Mouse (Mus musculus) embryo, embryonic 11 days (tissue): ENCODE data around the gene Ripor2.

Source experiments
- DNase-seq: peaks from one replicate; pipeline ENCODE4 v3.0.0-alpha.2; 2015

Gene Ripor2

GRCm38 (mm10) chr13:24581833-24582232, at the start of gene Ripor2:
Gene Ripor2 (plus strand): TSS chr13:24582189.
- DNase-seq: no peak

DNA sequence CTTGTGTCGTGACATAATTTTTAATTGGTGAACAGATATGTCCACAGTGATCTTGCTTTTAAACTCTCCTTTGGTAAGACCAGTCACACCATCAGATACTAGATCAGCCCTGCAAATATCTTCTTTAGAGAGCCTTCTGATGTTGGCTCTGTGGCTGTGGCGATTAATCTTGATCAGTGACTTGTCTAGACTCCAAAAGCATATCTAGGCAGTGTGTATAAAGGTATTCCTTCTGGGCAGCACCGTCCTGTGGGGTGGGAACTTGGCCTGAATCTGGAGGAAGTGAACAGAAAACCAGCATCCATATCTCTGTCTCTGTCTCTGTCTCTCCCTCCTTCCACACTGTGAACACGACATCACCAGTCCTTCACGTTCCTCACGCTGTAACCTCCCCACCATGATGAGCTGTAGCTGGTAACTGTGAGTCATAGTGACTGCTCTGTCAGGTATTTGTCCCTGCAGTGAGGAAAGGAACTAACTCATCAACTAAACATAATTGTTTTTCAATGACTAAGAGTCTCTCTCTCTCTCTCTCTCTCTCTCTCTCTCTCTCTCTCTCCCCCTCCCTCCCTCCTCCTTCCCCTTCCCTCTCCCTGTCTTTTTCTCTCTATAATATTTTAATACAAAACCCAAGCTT, 45.3 kb upstream of the Ripor2 start:
- no peak for DNase-seq

GRCm38 (mm10) chr13:24538012-24538411, 44.0 kb upstream of the Ripor2 start:
- DNase-seq: no peak

GRCm38 (mm10) chr13:24538941-24539340, 43.0 kb upstream of the Ripor2 start:
- no peak for DNase-seq

GRCm38 (mm10) chr13:24545677-24546076, 36.3 kb upstream of the Ripor2 start:
- no peak for DNase-seq

- DNase-seq: no peak
Measured at GRCm38 (mm10) chr13:24546801-24547459, 35.1 kb upstream of the Ripor2 start.

DNA sequence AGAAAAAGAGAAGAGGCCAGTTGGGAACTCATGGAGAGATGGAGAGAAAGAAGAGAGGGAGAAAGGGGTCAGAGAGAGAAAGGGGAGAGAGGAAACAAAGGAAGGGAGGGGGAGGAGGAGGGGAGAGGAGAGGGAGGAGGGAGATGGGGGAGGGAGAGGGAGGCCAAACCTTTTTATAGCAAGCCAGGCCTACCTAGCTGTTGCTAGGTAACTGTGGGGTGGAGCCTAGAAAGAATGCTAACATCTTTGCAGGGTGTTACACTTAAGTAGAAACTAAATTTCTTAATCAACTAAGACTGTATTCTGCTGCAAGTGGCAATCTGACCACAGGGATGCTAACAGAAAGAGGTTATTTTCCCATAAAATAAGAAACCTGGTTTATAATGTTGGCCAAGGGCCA, 33.1 kb upstream of the Ripor2 start:
- peak; percentile 17 for DNase-seq

DNA sequence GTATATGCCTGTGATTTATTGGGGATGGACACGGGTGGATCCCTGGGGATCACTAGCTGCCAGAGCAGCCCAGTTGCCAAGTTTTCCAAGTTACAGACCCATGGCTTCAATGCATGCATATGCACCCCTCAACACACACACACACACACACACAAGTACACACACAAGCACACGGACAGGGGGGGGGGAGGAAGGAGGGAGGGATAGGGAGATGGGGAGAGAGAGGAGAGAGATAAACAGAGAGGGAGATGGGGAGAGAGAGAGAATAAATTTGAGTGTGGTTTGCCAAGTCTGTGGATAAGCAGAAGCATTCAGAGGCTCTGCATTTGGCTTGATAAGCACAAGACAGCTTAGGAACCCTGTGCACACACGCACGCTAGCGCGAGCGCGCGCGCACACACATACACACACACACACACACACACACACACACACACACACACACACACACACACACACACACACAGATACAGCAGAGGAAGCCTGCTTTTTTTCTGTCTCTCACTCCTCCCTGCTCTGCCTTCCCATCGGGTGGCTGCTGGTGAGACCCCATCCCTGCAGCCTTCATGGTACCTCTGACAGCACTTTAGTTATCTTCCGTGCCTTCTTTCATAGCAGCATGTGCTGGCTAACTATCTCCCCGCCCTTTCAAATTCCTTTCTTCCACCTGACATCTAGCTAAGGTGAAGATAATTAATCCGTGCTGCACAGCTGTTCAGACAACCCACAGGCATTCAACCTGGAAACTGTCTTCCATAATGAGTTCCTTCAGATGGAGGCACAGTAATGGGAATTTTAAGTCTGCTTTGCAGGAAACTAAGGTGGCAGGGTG, 30.7 kb upstream of the Ripor2 start:
- DNase-seq: no peak

- no peak for DNase-seq
Measured at GRCm38 (mm10) chr13:24552039-24552438, 29.9 kb upstream of the Ripor2 start.

DNA sequence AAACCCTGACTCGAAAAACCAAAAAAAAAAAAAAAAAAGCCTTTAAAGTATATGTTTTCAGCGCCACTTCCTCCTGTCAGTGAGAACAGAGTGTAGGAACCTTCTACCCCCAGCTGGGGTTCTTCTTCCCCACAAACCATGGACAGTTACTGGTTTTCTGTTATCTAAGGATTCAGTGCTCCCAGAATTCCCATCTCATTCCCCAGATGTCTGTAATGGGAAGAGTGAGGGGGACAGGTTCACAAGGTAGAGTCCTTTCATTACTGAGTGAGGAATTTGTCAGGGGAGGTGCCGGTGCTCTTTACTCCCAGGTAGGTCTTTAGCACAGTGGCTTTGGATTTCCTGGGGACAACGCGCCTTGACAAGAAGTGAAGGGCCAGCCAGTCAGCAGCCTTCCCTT, 20.6 kb upstream of the Ripor2 start:
- DNase-seq: no peak

GRCm38 (mm10) chr13:24564706-24565105, 17.3 kb upstream of the Ripor2 start:
- DNase-seq: no peak

DNA sequence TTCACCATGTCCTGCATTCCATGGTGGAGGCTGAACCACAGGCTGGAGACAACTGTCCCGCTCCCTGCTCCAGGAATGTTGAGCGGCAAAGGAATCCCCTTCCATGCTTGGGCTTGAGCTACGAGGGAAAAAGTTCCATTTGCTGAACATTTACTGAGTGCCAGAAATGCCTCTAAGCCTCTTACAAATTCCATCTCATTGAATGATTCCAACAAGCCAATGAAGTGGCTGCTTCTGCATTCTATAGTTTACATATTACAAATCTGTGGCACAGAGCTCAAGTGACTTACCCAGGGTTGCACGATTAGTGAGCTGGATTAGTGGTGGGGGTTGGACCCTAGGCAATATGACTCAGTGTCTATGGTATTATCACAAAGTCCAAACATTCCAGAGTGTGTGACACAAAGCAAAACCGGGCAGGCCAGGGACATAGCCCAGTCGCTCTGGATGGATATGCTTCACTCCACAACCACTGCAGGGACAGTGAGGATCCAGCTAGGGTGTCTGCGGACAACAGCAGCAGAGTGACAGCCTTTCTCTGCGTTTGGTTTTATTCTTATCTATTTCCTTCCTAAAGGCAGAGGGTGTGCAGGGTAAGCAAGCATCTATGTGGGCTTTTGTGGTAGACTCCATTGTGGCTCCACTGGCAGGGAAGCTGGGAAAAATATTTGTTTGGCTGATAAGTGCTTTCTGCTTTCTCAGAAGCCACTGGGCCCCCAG, 16.6 kb upstream of the Ripor2 start:
- no peak for DNase-seq

DNA sequence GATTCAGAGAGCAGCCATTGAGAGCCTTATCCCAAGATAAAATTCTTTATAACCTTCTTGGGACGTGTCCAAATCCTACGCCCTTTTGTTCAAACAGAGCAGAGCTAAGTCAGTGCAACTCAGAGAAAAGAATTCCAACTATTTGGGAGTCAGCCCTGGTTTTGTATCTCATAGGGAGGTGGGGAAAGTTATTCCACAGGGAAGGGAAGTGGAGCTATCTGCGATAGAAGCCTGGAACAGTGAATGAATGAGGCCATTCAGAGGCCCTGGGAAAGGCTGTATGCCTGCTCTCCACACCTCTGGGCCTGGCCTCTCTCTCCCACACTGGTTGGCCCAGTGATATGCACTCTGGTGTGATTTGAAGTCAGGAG, 16.1 kb upstream of the Ripor2 start:
- DNase-seq: peak; percentile 44

- DNase-seq: no peak
Measured at GRCm38 (mm10) chr13:24567176-24567811, 14.7 kb upstream of the Ripor2 start.

DNA sequence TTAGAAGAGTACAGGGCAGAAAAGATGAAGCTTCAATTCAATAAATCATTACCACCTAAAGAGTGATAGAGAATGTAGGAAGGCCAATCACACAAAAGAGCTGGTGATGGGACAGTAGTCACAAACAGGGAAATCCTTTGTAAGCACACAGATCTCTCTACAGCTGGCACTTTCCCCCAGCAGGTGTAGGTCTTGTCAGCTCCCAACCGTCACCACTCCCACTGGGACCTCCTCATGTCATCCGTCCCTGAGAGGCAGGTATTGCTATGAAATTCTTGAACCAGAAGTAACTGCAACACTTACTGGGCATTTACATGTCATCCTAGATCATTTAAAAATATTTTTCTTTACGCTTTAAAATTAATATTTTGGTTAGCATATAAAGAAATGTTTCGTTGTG, 12.9 kb upstream of the Ripor2 start:
- no peak for DNase-seq

DNA sequence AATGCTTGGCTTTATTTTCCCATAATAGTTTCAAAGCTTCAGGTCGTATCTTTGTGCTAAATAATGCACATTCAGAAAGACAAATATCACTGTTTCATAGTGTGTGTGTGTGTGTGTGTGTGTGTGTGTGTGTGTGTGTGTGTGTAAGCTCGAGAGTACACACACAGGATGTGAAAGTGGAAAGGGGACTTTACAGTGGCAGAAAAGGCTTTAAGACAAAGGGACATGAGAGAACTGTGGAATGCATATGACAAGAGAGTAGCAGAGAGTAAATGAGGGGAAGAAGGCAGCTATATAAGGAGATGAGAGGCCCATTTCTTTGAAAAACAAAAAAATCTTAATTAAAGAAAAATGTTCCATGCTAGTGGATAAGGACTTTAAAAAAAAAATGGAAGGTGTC, 11.3 kb upstream of the Ripor2 start:
- no peak for DNase-seq

- no peak for DNase-seq
Measured at GRCm38 (mm10) chr13:24571906-24572305, 10.1 kb upstream of the Ripor2 start.

DNA sequence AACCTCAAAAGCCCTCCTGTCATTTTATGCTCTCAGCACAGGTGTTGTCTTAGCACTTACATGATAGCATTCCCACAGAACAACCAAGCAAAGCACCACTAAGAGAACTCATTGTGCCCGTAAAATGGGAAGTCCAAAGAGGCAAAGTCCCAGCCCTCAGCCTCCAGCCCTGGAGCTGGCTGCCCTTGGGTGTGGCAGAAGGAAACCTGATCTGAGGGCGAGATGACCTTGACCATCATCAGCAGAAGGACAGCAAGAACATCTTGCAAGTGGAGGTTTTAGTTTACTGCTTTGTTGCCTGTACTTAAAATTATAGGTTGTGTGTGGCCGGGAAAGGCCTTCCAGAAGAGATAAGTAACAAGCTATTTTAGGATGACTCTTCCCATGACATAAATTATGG, 6.9 kb upstream of the Ripor2 start:
- no peak for DNase-seq

GRCm38 (mm10) chr13:24576338-24577119, 5.5 kb upstream of the Ripor2 start:
- peak; percentile 83 for DNase-seq

GRCm38 (mm10) chr13:24578317-24578716, 3.7 kb upstream of the Ripor2 start:
- no peak for DNase-seq

- DNase-seq: no peak
Measured at GRCm38 (mm10) chr13:24580759-24581158, 1.2 kb upstream of the Ripor2 start.

- no peak for DNase-seq
Measured at GRCm38 (mm10) chr13:24584403-24584802, 2.4 kb downstream of the Ripor2 start.
